Mouse (Mus musculus) bone marrow macrophage, adult 2 months (primary cell): ENCODE measurements at regions not wholly inside any gene's neighbourhood (a gene's known extent, or its start where the extent isn't known, plus 50 kb on each side); places are given as distances from the start of the nearest gene placed in this dataset.

ENCODE experiments used
- CTCF ChIP-seq: IDR thresholded peaks from 2 replicates; pipeline ENCODE4 v1.5.1; 2012; ENCODE audit warnings: low read depth, mild to moderate bottlenecking, low read length, moderate library complexity
- POLR2A ChIP-seq: IDR thresholded peaks from 2 replicates; pipeline ENCODE4 v1.6.1; 2012; ENCODE audit warnings: mild to moderate bottlenecking, low read depth, low read length, borderline replicate concordance

GRCm38 (mm10) chr12:107104570-107104969, 383.9 kb upstream of the 3110018I06Rik start:
- TF ChIP-seq POLR2A (no peak), CTCF (no peak)
